Comparison of ENCODE assay signal across 9 mouse cellular contexts in genomic region chr17:3509841-3510240, GRCm38 (mm10). TPM values are rescaled to one million over a fixed set of nuclear protein-coding genes. Genes with fewer than 3 reads are reported as not detected.
DNase-seq lines count a peak whose midpoint lies in the region; ATAC-seq and TF ChIP-seq lines count a peak whose summit lies in the region.
"Had no signal": no experiment of that assay in that cellular context is flagged by ENCODE, and none has a peak within 500 bp of the region (broad histone marks: within the 10 kb centered on the region; RNA-seq: fewer than 3 reads in every experiment).

No protein-coding gene starts in this region.

- no peaks in the 10 kb centered on the region for H3K4me1 ChIP-seq in hindbrain, embryonic 11.5 days (replicated peaks; ENCODE audit: control insufficient read depth, insufficient read depth, low read length)
- no peaks in the 10 kb centered on the region for H3K4me1 ChIP-seq in hindbrain, embryonic 13.5 days (replicated peaks)
- H3K4me1 ChIP-seq in cerebellum, adult 2 months (ENCODE audit: control insufficient read depth, insufficient read depth, low read length): no peaks in the 10 kb centered on the region
- no peaks in the 10 kb centered on the region for H3K4me1 ChIP-seq in forebrain, postnatal 0 days (ENCODE audit: insufficient read depth)
- H3K4me1 ChIP-seq in intestine, embryonic 16.5 days (ENCODE audit: control insufficient read depth, insufficient read depth, low read length): no peaks in the 10 kb centered on the region
- no peaks in the 10 kb centered on the region for H3K4me1 ChIP-seq in midbrain, embryonic 11.5 days (ENCODE audit: control insufficient read depth, insufficient read depth, low read length)
- H3K4me1 ChIP-seq: limb, embryonic 12.5 days had no signal

- 14% methylated on average over 1 of the region's 1 CpGs for WGBS in hindbrain, embryonic 11.5 days
- 19% methylated on average over 1 of the region's 1 CpGs for WGBS in hindbrain, embryonic 13.5 days
- 11% methylated on average over 1 of the region's 1 CpGs for WGBS in cerebellum, adult 2 months
- 21% methylated on average over 1 of the region's 1 CpGs for WGBS in forebrain, postnatal 0 days
- 21% methylated on average over 1 of the region's 1 CpGs for WGBS in intestine, embryonic 16.5 days
- WGBS in midbrain, embryonic 11.5 days: 28% methylated on average over 1 of the region's 1 CpGs

- H3K36me3 ChIP-seq in hindbrain, embryonic 11.5 days (ENCODE audit: control insufficient read depth, insufficient read depth, low read length): no peaks in the 10 kb centered on the region
- H3K36me3 ChIP-seq in hindbrain, embryonic 13.5 days: peaks cover 4% of the 10 kb centered on the region
- peaks cover 68% of the 10 kb centered on the region for H3K36me3 ChIP-seq in forebrain, postnatal 0 days (ENCODE audit: insufficient read depth)
- no peaks in the 10 kb centered on the region for H3K36me3 ChIP-seq in intestine, embryonic 16.5 days (ENCODE audit: control insufficient read depth, insufficient read depth, low read length)
- no peaks in the 10 kb centered on the region for H3K36me3 ChIP-seq in midbrain, embryonic 11.5 days (ENCODE audit: control insufficient read depth, insufficient read depth, low read length)

- H3K4me2 ChIP-seq in hindbrain, embryonic 11.5 days (replicated peaks; ENCODE audit: low read depth, low read length): no peak overlapping the region
- no peak overlapping the region for H3K4me2 ChIP-seq in hindbrain, embryonic 13.5 days
- H3K4me2 ChIP-seq in forebrain, postnatal 0 days (ENCODE audit: low read depth): no peak overlapping the region
- H3K4me2 ChIP-seq in intestine, embryonic 16.5 days (ENCODE audit: low read depth, low read length): no peak overlapping the region
- H3K4me2 ChIP-seq in midbrain, embryonic 11.5 days: no peak overlapping the region
- H3K4me2 ChIP-seq: limb, embryonic 12.5 days had no signal

- DNase-seq in hindbrain, embryonic 11.5 days (ENCODE audit: low spot score): peak; percentile 76
- DNase-seq in cerebellum, adult 2 months: peak; percentile 56
- DNase-seq in forebrain, postnatal 0 days: peak; percentile 81
- DNase-seq in left cerebral cortex, postnatal 14 days (ENCODE audit: low spot score in 2 of 2): peak; percentile 78 to 80
- DNase-seq in midbrain, embryonic 11.5 days (ENCODE audit: low spot score, missing footprints): peak; percentile 90
- peak; percentile 68 for DNase-seq in right cerebral cortex, postnatal 4 days

- TF ChIP-seq POLR2A in cerebellum, adult 2 months (IDR thresholded peaks at IDR 0.05; ENCODE audit: borderline replicate concordance, insufficient read depth, low read length): no peak

- no peaks in the 10 kb centered on the region for H3K27me3 ChIP-seq in hindbrain, embryonic 11.5 days (ENCODE audit: control insufficient read depth, insufficient read depth, low read length)
- H3K27me3 ChIP-seq in hindbrain, embryonic 13.5 days: no peaks in the 10 kb centered on the region
- H3K27me3 ChIP-seq in cerebellum, adult 2 months (ENCODE audit: control insufficient read depth, insufficient read depth, low read length): no peaks in the 10 kb centered on the region
- H3K27me3 ChIP-seq in forebrain, postnatal 0 days (ENCODE audit: insufficient read depth, low read length): no peaks in the 10 kb centered on the region
- H3K27me3 ChIP-seq in intestine, embryonic 16.5 days (replicated peaks; ENCODE audit: control insufficient read depth, insufficient read depth, low read length): no peaks in the 10 kb centered on the region
- H3K27me3 ChIP-seq in midbrain, embryonic 11.5 days (ENCODE audit: control insufficient read depth, insufficient read depth, low read length): no peaks in the 10 kb centered on the region
- H3K27me3 ChIP-seq: limb, embryonic 12.5 days had no signal

- no peaks in the 10 kb centered on the region for H3K9me3 ChIP-seq in hindbrain, embryonic 11.5 days (ENCODE audit: control insufficient read depth, low read length)
- no peaks in the 10 kb centered on the region for H3K9me3 ChIP-seq in hindbrain, embryonic 13.5 days
- no peaks in the 10 kb centered on the region for H3K9me3 ChIP-seq in forebrain, postnatal 0 days (ENCODE audit: low read length)
- H3K9me3 ChIP-seq in intestine, embryonic 16.5 days (ENCODE audit: control insufficient read depth, low read length): no peaks in the 10 kb centered on the region
- no peaks in the 10 kb centered on the region for H3K9me3 ChIP-seq in midbrain, embryonic 11.5 days (ENCODE audit: control insufficient read depth, low read length)
- H3K9me3 ChIP-seq: limb, embryonic 12.5 days had no signal

- no peak overlapping the region for H3K27ac ChIP-seq in hindbrain, embryonic 11.5 days (ENCODE audit: low read depth, low read length)
- H3K27ac ChIP-seq in hindbrain, embryonic 13.5 days: no peak overlapping the region
- no peak overlapping the region for H3K27ac ChIP-seq in cerebellum, adult 2 months (ENCODE audit: insufficient read depth, low read length)
- H3K27ac ChIP-seq in forebrain, postnatal 0 days (ENCODE audit: low read depth, low read length): no peak overlapping the region
- H3K27ac ChIP-seq in intestine, embryonic 16.5 days (ENCODE audit: low read length): no peak overlapping the region
- no peak overlapping the region for H3K27ac ChIP-seq in midbrain, embryonic 11.5 days (ENCODE audit: low read depth, low read length)
- H3K27ac ChIP-seq: limb, embryonic 12.5 days had no signal

- H3K4me3 ChIP-seq in hindbrain, embryonic 11.5 days (ENCODE audit: low read depth, low read length): no peak overlapping the region
- no peak overlapping the region for H3K4me3 ChIP-seq in hindbrain, embryonic 13.5 days
- H3K4me3 ChIP-seq in cerebellum, adult 2 months (replicated peaks; ENCODE audit: insufficient read depth, low read depth, low read length): no peak overlapping the region
- no peak overlapping the region for H3K4me3 ChIP-seq in forebrain, postnatal 0 days (ENCODE audit: low read depth, low read length)
- no peak overlapping the region for H3K4me3 ChIP-seq in intestine, embryonic 16.5 days (ENCODE audit: low read length)
- H3K4me3 ChIP-seq in midbrain, embryonic 11.5 days (ENCODE audit: low read depth, low read length): no peak overlapping the region
- H3K4me3 ChIP-seq: limb, embryonic 12.5 days had no signal

- H3K9ac ChIP-seq in hindbrain, embryonic 11.5 days (ENCODE audit: low read depth, low read length): no peak overlapping the region
- no peak overlapping the region for H3K9ac ChIP-seq in hindbrain, embryonic 13.5 days
- no peak overlapping the region for H3K9ac ChIP-seq in forebrain, postnatal 0 days
- no peak overlapping the region for H3K9ac ChIP-seq in intestine, embryonic 16.5 days (ENCODE audit: low read depth, low read length)
- no peak overlapping the region for H3K9ac ChIP-seq in midbrain, embryonic 11.5 days (ENCODE audit: low read length)
- H3K9ac ChIP-seq: limb, embryonic 12.5 days had no signal

- ATAC-seq in hindbrain, embryonic 11.5 days (ENCODE audit: low FRiP score): peak; percentile 70
- no peak for ATAC-seq in hindbrain, embryonic 13.5 days (ENCODE audit: low FRiP score)
- peak; percentile 87 for ATAC-seq in forebrain, postnatal 0 days
- ATAC-seq in intestine, embryonic 16.5 days: peak; percentile 68
- peak; percentile 76; the same call in 1 of the 2 replicates for ATAC-seq in midbrain, embryonic 11.5 days (ENCODE audit: low FRiP score)

- intact Hi-C loops in left cerebral cortex, postnatal 14 days (cut with DNase I): loop anchor here (2.0 to 5.0 kb wide), 2 partner anchors 61 to 238 kb away; no protein-coding TSS in a partner anchor

- TF ChIP-seq CTCF in cerebellum, adult 2 months (IDR thresholded peaks at IDR 0.05; ENCODE audit: borderline replicate concordance, insufficient read depth, low read depth, low read length): peak; percentile 92
- TF ChIP-seq CTCF in forebrain, postnatal 0 days (IDR thresholded peaks at IDR 0.05; ENCODE audit: low read depth): peak; percentile 92

RNA-seq across cellular contexts. Expression of gene Cldn20, which starts 22.5 kb away (rescaled TPM):
- not detected in 2 replicates for polyA plus RNA-seq in hindbrain, embryonic 11.5 days (2014; fragmentation: Nextera tagmentation; extraction: Ambion mirVana)
- 0.27 and 0.53 TPM in 2 replicates for polyA plus RNA-seq in hindbrain, embryonic 13.5 days (2015; fragmentation: Nextera tagmentation; extraction: Ambion mirVana)
- polyA plus RNA-seq in cerebellum, adult 2 months (2012; rRNA removed): 0.25 and 0.63 TPM in 2 replicates
- 1.4 and 2.8 TPM in 2 replicates for total RNA-seq in forebrain, postnatal 0 days (2014; rRNA removed)
- 1.6 and 2.0 TPM in 2 replicates for polyA plus RNA-seq in forebrain, postnatal 0 days (2015; fragmentation: Nextera tagmentation; extraction: Ambion mirVana)
- 0.22 TPM in 1 of 2 replicates, not detected in the other for polyA plus RNA-seq in intestine, embryonic 16.5 days (2015; fragmentation: Nextera tagmentation; extraction: Ambion mirVana)
- 1 to 10 TPM; 1.4 to 1.8 TPM for total RNA-seq in left cerebral cortex, postnatal 14 days (2021)
- polyA plus RNA-seq in midbrain, embryonic 11.5 days (2014; fragmentation: Nextera tagmentation; extraction: Ambion mirVana): not detected in 2 replicates
- polyA plus RNA-seq: limb, embryonic 12.5 days had no signal

RNA-seq across cellular contexts. Expression of gene Tfb1m, which starts 47.7 kb away (rescaled TPM):
- 19.8 and 21.9 TPM in 2 replicates for polyA plus RNA-seq in hindbrain, embryonic 11.5 days (2014; fragmentation: Nextera tagmentation; extraction: Ambion mirVana)
- polyA plus RNA-seq in hindbrain, embryonic 13.5 days (2015; fragmentation: Nextera tagmentation; extraction: Ambion mirVana): 14.0 and 14.5 TPM in 2 replicates
- polyA plus RNA-seq in cerebellum, adult 2 months (2012; rRNA removed): 8.4 and 8.8 TPM in 2 replicates
- 8.1 and 11.2 TPM in 2 replicates for total RNA-seq in forebrain, postnatal 0 days (2014; rRNA removed)
- 7.2 and 8.2 TPM in 2 replicates for polyA plus RNA-seq in forebrain, postnatal 0 days (2015; fragmentation: Nextera tagmentation; extraction: Ambion mirVana)
- 14.7 and 15.6 TPM in 2 replicates for polyA plus RNA-seq in intestine, embryonic 16.5 days (2015; fragmentation: Nextera tagmentation; extraction: Ambion mirVana)
- total RNA-seq in left cerebral cortex, postnatal 14 days (2021): 1 to 10 TPM; 6.2 to 7.2 TPM
- polyA plus RNA-seq in midbrain, embryonic 11.5 days (2014; fragmentation: Nextera tagmentation; extraction: Ambion mirVana): 20.2 and 22.3 TPM in 2 replicates
